Mouse (Mus musculus) heart, adult 2 months (tissue): ENCODE measurements around the gene Ism2.

Source experiments
- CTCF ChIP-seq: fragments of 200-600 bp; IDR thresholded peaks from 2 replicates; pipeline ENCODE4 v1.8.1; 2022; ENCODE audit warnings: antibody characterized with exemption, mild to moderate bottlenecking, moderate library complexity
- POLR2A ChIP-seq: fragments of 200-500 bp; IDR thresholded peaks from 2 replicates; pipeline ENCODE4 v1.6.1; 2011; ENCODE audit warnings: mild to moderate bottlenecking, low read depth, low read length, control low read depth; ENCODE audit not compliant: insufficient read depth

- no peak for TF ChIP-seq CTCF
- TF ChIP-seq POLR2A, result no peak
Observed at GRCm38 (mm10) chr12:87230379-87230895, 69.1 kb downstream of the Ism2 start.
